Mouse (Mus musculus): ENCODE results near the gene Gna14.

- TF ChIP-seq CTCF (conservative IDR thresholded peaks at IDR 0.05; ENCODE audit: low read length): no peak
- TF ChIP-seq POU5F1 (IDR thresholded peaks at IDR 0.05; ENCODE audit: borderline replicate concordance, low read length): no peak
Observed at GRCm38 (mm10) chr19:16625610-16626395, 190.2 kb downstream of the Gna14 start.
